Mouse (Mus musculus) testis, adult 2 months (tissue): ENCODE results near the gene Fgr.

Source experiments
- CTCF ChIP-seq: fragments of 200-500 bp; IDR thresholded peaks from 2 replicates; pipeline ENCODE4 v1.5.1; 2012; ENCODE audit warnings: low read depth, mild to moderate bottlenecking, inconsistent platforms, low read length, moderate library complexity; ENCODE audit not compliant: control insufficient read depth, insufficient read depth, insufficient replicate concordance
- POLR2A ChIP-seq: fragments of 200-500 bp; IDR thresholded peaks from 2 replicates; pipeline ENCODE4 v1.6.1; 2012; ENCODE audit warnings: low read depth, mild to moderate bottlenecking, inconsistent platforms, low read length, moderate library complexity; ENCODE audit not compliant: control insufficient read depth

GRCm38 (mm10) chr4:133022217-133022616 is 48.3 kb downstream of the Fgr start:
- TF ChIP-seq CTCF = no peak
- TF ChIP-seq POLR2A = no peak
